Mouse (Mus musculus) CH12.LX (cell line): Measurements from ENCODE around the gene Kcnk16. TPM values are rescaled to one million over a fixed set of nuclear protein-coding genes. Genes with fewer than 3 reads are reported as not detected.
"Not testable (repeated sequence)": the region's sequence is repeated elsewhere in the genome, so short reads cannot be mapped to it uniquely, and the experiment has no call there.

ENCODE experiments used
- DNase-seq: peaks from one replicate; pipeline ENCODE4 v3.0.0-alpha.2; 2013; ENCODE audit errors: extremely low read depth
- H3K27ac ChIP-seq: 2 replicates; pipeline ENCODE4 v1.5.1; 2012; ENCODE audit warnings: low read depth, mild to moderate bottlenecking, control low read depth, moderate library complexity; ENCODE audit not compliant: insufficient read depth
- H3K27me3 ChIP-seq: replicated peaks from 2 replicates; pipeline ENCODE3; 2012; ENCODE audit warnings: inconsistent platforms
- H3K36me3 ChIP-seq, 2 experiments: replicated peaks in 1 of 2; 2 replicates each; pipeline versions ENCODE3 to v1.6.1; 2012; ENCODE audit warnings: inconsistent platforms in 1 of 2, low read length in 1 of 2, mild to moderate bottlenecking in 1 of 2, mixed read lengths in 1 of 2, moderate library complexity in 1 of 2; ENCODE audit not compliant: control insufficient read depth in 1 of 2, insufficient read depth in 1 of 2
- H3K4me1 ChIP-seq, 2 experiments: 2 replicates each; pipeline ENCODE4 v1.6.1; 2012; ENCODE audit warnings: inconsistent platforms in 1 of 2, moderate library complexity in 1 of 2; ENCODE audit not compliant: insufficient read depth in 2 of 2, control insufficient read depth in 1 of 2
- H3K4me2 ChIP-seq: 2 replicates; pipeline ENCODE4 v1.6.1; 2012; ENCODE audit warnings: low read depth, mild to moderate bottlenecking, control low read depth; ENCODE audit not compliant: poor library complexity, insufficient read depth, severe bottlenecking
- H3K4me3 ChIP-seq, 3 experiments: fragments of 150-350 bp in 1 of 3; sonication (generic) in 1 of 3; replicated peaks in 1 of 3; 2 replicates each; pipeline versions ENCODE3 to v1.5.1; 2011 to 2012; ENCODE audit warnings: low read depth in 2 of 3, low read length in 2 of 3, mild to moderate bottlenecking in 2 of 3, moderate library complexity in 2 of 3, control low read depth in 1 of 3, improper control_type of control experiment in 1 of 3, inconsistent platforms in 1 of 3, mixed read lengths in 1 of 3; ENCODE audit not compliant: poor library complexity in 1 of 3
- H3K79me2 ChIP-seq: replicated peaks from 2 replicates; pipeline ENCODE4 v1.6.1; 2012; ENCODE audit warnings: mild to moderate bottlenecking, moderate library complexity; ENCODE audit not compliant: control insufficient read depth, poor library complexity, insufficient read depth, severe bottlenecking; ENCODE audit errors: extremely low read depth
- H3K9ac ChIP-seq: 2 replicates; pipeline ENCODE4 v1.6.1; 2012; ENCODE audit warnings: low read depth, mild to moderate bottlenecking, control low read depth, moderate library complexity; ENCODE audit not compliant: insufficient read depth
- H3K9me3 ChIP-seq: replicated peaks from 2 replicates; pipeline ENCODE3; 2012; ENCODE audit warnings: low read length, inconsistent platforms, mixed read lengths
- E2F4 ChIP-seq: IDR thresholded peaks from 2 replicates; pipeline ENCODE4 v1.6.1; 2011; ENCODE audit warnings: low read depth, low read length, improper control_type of control experiment; ENCODE audit not compliant: insufficient replicate concordance
- ETS1 ChIP-seq: conservative IDR thresholded peaks from 2 replicates; pipeline ENCODE4 v1.6.1; 2012; ENCODE audit warnings: low read depth, mild to moderate bottlenecking, inconsistent platforms, low read length, improper control_type of control experiment, moderate library complexity
- GABPA ChIP-seq: IDR thresholded peaks from 2 replicates; pipeline ENCODE4 v1.6.1; 2012; ENCODE audit warnings: low read depth, low read length, improper control_type of control experiment, inconsistent platforms; ENCODE audit not compliant: insufficient replicate concordance
- HCFC1 ChIP-seq: IDR thresholded peaks from 2 replicates; pipeline ENCODE4 v1.6.1; 2012; ENCODE audit warnings: low read depth, mild to moderate bottlenecking, inconsistent platforms, low read length, improper control_type of control experiment
- JUND ChIP-seq: conservative IDR thresholded peaks from 2 replicates; pipeline ENCODE4 v1.6.1; 2011; ENCODE audit warnings: low read depth, low read length, improper control_type of control experiment
- KAT2A ChIP-seq: IDR thresholded peaks from 2 replicates; pipeline ENCODE4 v1.6.1; 2012; ENCODE audit warnings: low read length, improper control_type of control experiment, inconsistent platforms; ENCODE audit not compliant: insufficient replicate concordance
- MAX ChIP-seq: IDR thresholded peaks from 2 replicates; pipeline ENCODE4 v1.6.1; 2011; ENCODE audit warnings: low read length, improper control_type of control experiment
- MAZ ChIP-seq: IDR thresholded peaks from 2 replicates; pipeline ENCODE4 v1.6.1; 2012; ENCODE audit warnings: low read depth, mild to moderate bottlenecking, inconsistent platforms, low read length, improper control_type of control experiment, moderate library complexity
- MEF2A ChIP-seq: IDR thresholded peaks from 2 replicates; pipeline ENCODE4 v1.6.1; 2014; ENCODE audit warnings: low read depth, mild to moderate bottlenecking, inconsistent platforms, low read length, improper control_type of control experiment, borderline replicate concordance
- MXI1 ChIP-seq: IDR thresholded peaks from 2 replicates; pipeline ENCODE4 v1.6.1; 2011; ENCODE audit warnings: mild to moderate bottlenecking, low read depth, low read length, improper control_type of control experiment
- NELFE ChIP-seq: IDR thresholded peaks from 2 replicates; pipeline ENCODE4 v1.6.1; 2011; ENCODE audit warnings: low read depth, low read length, improper control_type of control experiment
- NRF1 ChIP-seq: IDR thresholded peaks from 2 replicates; pipeline ENCODE4 v1.6.1; 2014; ENCODE audit warnings: low read depth, mild to moderate bottlenecking, inconsistent platforms, low read length, improper control_type of control experiment, moderate library complexity
- POLR2AphosphoS2 ChIP-seq: IDR thresholded peaks from 2 replicates; pipeline ENCODE4 v1.6.1; 2011; ENCODE audit warnings: low read depth, low read length, improper control_type of control experiment
- SIN3A ChIP-seq: IDR thresholded peaks from 2 replicates; pipeline ENCODE4 v1.6.1; 2012; ENCODE audit warnings: low read length, improper control_type of control experiment, inconsistent platforms
- SMC3 ChIP-seq: IDR thresholded peaks from 2 replicates; pipeline ENCODE4 v1.6.1; 2011; ENCODE audit warnings: low read depth, low read length, improper control_type of control experiment
- UBTF ChIP-seq: IDR thresholded peaks from 2 replicates; pipeline ENCODE4 v1.6.1; 2012; ENCODE audit warnings: low read depth, mild to moderate bottlenecking, inconsistent platforms, low read length, improper control_type of control experiment, moderate library complexity
- USF1 ChIP-seq: IDR thresholded peaks from 2 replicates; pipeline ENCODE4 v1.6.1; 2014; ENCODE audit warnings: low read depth, mild to moderate bottlenecking, inconsistent platforms, low read length, improper control_type of control experiment
- ZC3H11A ChIP-seq: IDR thresholded peaks from 2 replicates; pipeline ENCODE4 v1.6.1; 2012; ENCODE audit warnings: low read depth, mild to moderate bottlenecking, inconsistent platforms, low read length, improper control_type of control experiment
- ZKSCAN1 ChIP-seq: IDR thresholded peaks from 2 replicates; pipeline ENCODE4 v1.6.1; 2012; ENCODE audit warnings: low read depth, inconsistent platforms, low read length, improper control_type of control experiment, borderline replicate concordance
- ZNF384 ChIP-seq: IDR thresholded peaks from 2 replicates; pipeline ENCODE4 v1.6.1; 2012; ENCODE audit warnings: low read depth, low read length, improper control_type of control experiment, inconsistent platforms
- dilution Hi-C: fragments of 300-500 bp; cut with MboI; formaldehyde crosslinking; loops from 2 replicates; pipeline ENCODE4 v1.14.3; 2020; ENCODE audit warnings: low sequenced_read_pairs; ENCODE audit not compliant: extremely low pct_unique_long_range_greater_than_20kb, extremely low pct_ligation_motif_present
- in situ Hi-C: fragments of 300-500 bp; cut with MboI; formaldehyde crosslinking; loops from 3 replicates; pipeline ENCODE4 v1.14.3; 2019; ENCODE audit warnings: low sequenced_read_pairs, low pct_ligation_motif_present, low pct_unique_long_range_greater_than_20kb, mixed read lengths
- polyA plus RNA-seq: library from polyadenylated mRNA; unstranded; fragments of >175 nt; gene quantifications from 2 replicates; pipeline ENCODE4 v1.2.1, GENCODE M21; 2012; ENCODE audit warnings: low read depth; ENCODE audit not compliant: insufficient read length
- total RNA-seq, 2 experiments: library from RNA; depleted of rRNA; stranded (reverse); fragments of 300-350 nt in 1 of 2; fragments of >200 nt in 1 of 2; gene quantifications; 2 replicates each; pipeline ENCODE4 v1.2.3; 2012 to 2014

The Kcnk16 gene
- total RNA-seq (2012; rRNA removed): not detected in 2 replicates
- not detected in 2 replicates for total RNA-seq (2014; rRNA removed)
- polyA plus RNA-seq: not detected in 2 replicates

- H3K4me1 ChIP-seq: no peaks in the 10 kb centered on the region
Measured at GRCm38 (mm10) chr14:20269082-20269809, at the start of gene Kcnk16. TSS of gene Kcnk16 (minus strand) at chr14:20269199.

GRCm38 (mm10) chr14:20315137-20315536, 46.1 kb upstream of the Kcnk16 start:
- peaks cover 31 to 81% of the 10 kb centered on the region in 2 experiments for H3K36me3 ChIP-seq
- DNase-seq: no peak
- no peaks in the 10 kb centered on the region for H3K79me2 ChIP-seq
- in situ Hi-C loops (no loop called here), dilution Hi-C loops (no loop called here)
- H3K9ac ChIP-seq: no peak overlapping the region
- no peaks in the 10 kb centered on the region for H3K9me3 ChIP-seq
- TF ChIP-seq KAT2A (no peak), POLR2AphosphoS2 (no peak), ETS1 (no peak), E2F4 (no peak), GABPA (no peak), ZKSCAN1 (no peak), USF1 (no peak), NELFE (no peak), UBTF (no peak), ZC3H11A (no peak), MAZ (no peak)
- H3K4me2 ChIP-seq: no peak overlapping the region
- H3K27me3 ChIP-seq: no peaks in the 10 kb centered on the region
- H3K4me1 ChIP-seq: no peaks in the 10 kb centered on the region
- H3K4me3 ChIP-seq: no peak overlapping the region
- no peak overlapping the region for H3K27ac ChIP-seq

More at GRCm38 (mm10) chr14:20269082-20269809, at the start of gene Kcnk16:
- no peak within 1 kb of the TSS for H3K9ac ChIP-seq
- H3K4me3 ChIP-seq: no peak within 1 kb of the TSS
- H3K27ac ChIP-seq: no peak within 1 kb of the TSS
- peaks cover 25% of the 10 kb centered on the region for H3K27me3 ChIP-seq
- H3K9me3 ChIP-seq: peaks cover 4% of the 10 kb centered on the region
- dilution Hi-C loops: no loop called here
- H3K4me2 ChIP-seq: no peak within 1 kb of the TSS
- TF ChIP-seq MXI1 (no peak), MEF2A (no peak), NRF1 (no peak), JUND (no peak), NELFE (no peak), ZNF384 (no peak), SIN3A (no peak), MAX (no peak), UBTF (no peak), SMC3 (no peak), HCFC1 (no peak), E2F4 (no peak)
- no peak for DNase-seq
- H3K36me3 ChIP-seq: no peaks in the 10 kb centered on the region
- H3K79me2 ChIP-seq: no peaks in the 10 kb centered on the region
- in situ Hi-C loops: loop anchor here (25.0 kb wide), 1 partner anchor 432 kb away; no protein-coding TSS in a partner anchor

- peaks cover 21 to 53% of the 10 kb centered on the region in 2 experiments for H3K36me3 ChIP-seq
- dilution Hi-C loops, DNase-seq: not testable (repeated sequence)
Measured at GRCm38 (mm10) chr14:20305085-20305484, 36.1 kb upstream of the Kcnk16 start.

More at GRCm38 (mm10) chr14:20305085-20305484, 36.1 kb upstream of the Kcnk16 start:
- H3K79me2 ChIP-seq, H3K27ac ChIP-seq, H3K27me3 ChIP-seq, in situ Hi-C loops, H3K9ac ChIP-seq, H3K9me3 ChIP-seq, H3K4me3 ChIP-seq, H3K4me2 ChIP-seq, H3K4me1 ChIP-seq: not testable (repeated sequence)
